ENCODE assay signal across 9 mouse cellular contexts in genomic region chr1:55210202-55210965, GRCm38 (mm10). TPM values are rescaled to one million over a fixed set of nuclear protein-coding genes. Genes with fewer than 3 reads are reported as not detected.
A peak's percentile ranks its signal among the peaks of the same experiment; 100 is the strongest.
DNase-seq lines count a peak whose midpoint lies in the region; ATAC-seq and TF ChIP-seq lines count a peak whose summit lies in the region.
"Had no signal": no experiment of that assay in that cellular context is flagged by ENCODE, and none has a peak within 500 bp of the region (broad histone marks: within the 10 kb centered on the region; RNA-seq: fewer than 3 reads in every experiment).

No protein-coding gene starts in this region.

- H3K4me3 ChIP-seq in heart, postnatal 0 days (ENCODE audit: low read depth, low read length), result peak overlapping the region; percentile 10; the same call in 1 of the 2 replicates
- no peak overlapping the region for H3K4me3 ChIP-seq in limb, embryonic 12.5 days (replicated peaks)
- H3K4me3 ChIP-seq in midbrain, embryonic 15.5 days, result no peak overlapping the region
- H3K4me3 ChIP-seq: hindbrain, embryonic 15.5 days had no signal

- H3K27me3 ChIP-seq in heart, postnatal 0 days (ENCODE audit: control insufficient read depth, insufficient read depth, low read length), result no peaks in the 10 kb centered on the region
- H3K27me3 ChIP-seq in limb, embryonic 12.5 days, result no peaks in the 10 kb centered on the region
- H3K27me3 ChIP-seq in splenic B cell, adult 2 months (ENCODE audit: control insufficient read depth, insufficient read depth, low read length, poor library complexity, severe bottlenecking), result no peaks in the 10 kb centered on the region
- no peaks in the 10 kb centered on the region for H3K27me3 ChIP-seq in midbrain, embryonic 15.5 days (replicated peaks)
- H3K27me3 ChIP-seq: hindbrain, embryonic 15.5 days had no signal

- ATAC-seq in heart, postnatal 0 days (ENCODE audit: insufficient read depth, low read depth), result no peak; the same call in 1 of the 2 replicates
- ATAC-seq in limb, embryonic 12.5 days (ENCODE audit: insufficient number of reproducible peaks, insufficient read depth, low FRiP score, low TSS enrichment, low read depth), result peak; percentile 80
- no peak for ATAC-seq in midbrain, embryonic 15.5 days (replicated peaks)

- no peaks in the 10 kb centered on the region for H3K36me3 ChIP-seq in heart, postnatal 0 days (replicated peaks; ENCODE audit: control insufficient read depth, insufficient read depth, low read length)
- H3K36me3 ChIP-seq in limb, embryonic 12.5 days, result peaks cover 32% of the 10 kb centered on the region
- no peaks in the 10 kb centered on the region; the same call in 1 of the 2 replicates for H3K36me3 ChIP-seq in splenic B cell, adult 2 months (ENCODE audit: control insufficient read depth, insufficient read depth, low read length, poor library complexity, severe bottlenecking)
- H3K36me3 ChIP-seq in midbrain, embryonic 15.5 days (replicated peaks), result no peaks in the 10 kb centered on the region
- H3K36me3 ChIP-seq: hindbrain, embryonic 15.5 days had no signal

- peaks cover 15% of the 10 kb centered on the region; the same call in 1 of the 2 replicates for H3K4me1 ChIP-seq in heart, postnatal 0 days (ENCODE audit: control insufficient read depth, insufficient read depth)
- H3K4me1 ChIP-seq in limb, embryonic 12.5 days (replicated peaks), result peaks cover 17% of the 10 kb centered on the region
- no peaks in the 10 kb centered on the region for H3K4me1 ChIP-seq in midbrain, embryonic 15.5 days
- H3K4me1 ChIP-seq: hindbrain, embryonic 15.5 days had no signal

- WGBS in heart, postnatal 0 days, result 40% methylated on average over 12 of the region's 12 CpGs
- WGBS in limb, embryonic 12.5 days, result 23% methylated on average over 12 of the region's 12 CpGs
- 50% methylated on average over 12 of the region's 12 CpGs for whole genome bisulfite sequencing in midbrain, embryonic 15.5 days

- TF ChIP-seq CTCF in heart, postnatal 0 days (IDR thresholded peaks at IDR 0.05; ENCODE audit: low read depth), result no peak

- no peak for TF ChIP-seq EP300 in heart, postnatal 0 days (IDR thresholded peaks at IDR 0.05; ENCODE audit: low read depth)

- no peaks in the 10 kb centered on the region for H3K9me3 ChIP-seq in heart, postnatal 0 days (replicated peaks; ENCODE audit: control insufficient read depth, low read length)
- no peaks in the 10 kb centered on the region for H3K9me3 ChIP-seq in limb, embryonic 12.5 days
- H3K9me3 ChIP-seq in midbrain, embryonic 15.5 days, result no peaks in the 10 kb centered on the region
- H3K9me3 ChIP-seq: hindbrain, embryonic 15.5 days had no signal

- DNase-seq in heart, postnatal 0 days (ENCODE audit: low spot score), result no peak
- no peak for DNase-seq in heart, postnatal 25 days (ENCODE audit: low spot score)
- peak; percentile 70 for DNase-seq in ZHBTc4 (ENCODE audit: low read depth, low spot score)
- peak; percentile 84 for DNase-seq in splenic B cell, adult 2 months (ENCODE audit: low read depth, low spot score)
- DNase-seq in frontal cortex, postnatal 25 days (ENCODE audit: low spot score in 2 of 2), result no peak
- DNase-seq in testis, postnatal 10 days (ENCODE audit: low spot score), result no peak

- H3K27ac ChIP-seq in heart, postnatal 0 days (ENCODE audit: low read depth), result peak overlapping the region; percentile 23; the same call in 1 of the 2 replicates
- H3K27ac ChIP-seq in limb, embryonic 12.5 days, result peak overlapping the region; percentile 71; the same call in 1 of the 2 replicates
- no peak overlapping the region for H3K27ac ChIP-seq in midbrain, embryonic 15.5 days
- H3K27ac ChIP-seq: hindbrain, embryonic 15.5 days had no signal

- peak overlapping the region; percentile 36 for H3K4me2 ChIP-seq in heart, postnatal 0 days (ENCODE audit: low read depth, low read length)
- H3K4me2 ChIP-seq in limb, embryonic 12.5 days, result peak overlapping the region; percentile 4; the same call in 1 of the 2 replicates
- H3K4me2 ChIP-seq in midbrain, embryonic 15.5 days, result no peak overlapping the region
- H3K4me2 ChIP-seq: hindbrain, embryonic 15.5 days had no signal

- H3K9ac ChIP-seq in heart, postnatal 0 days (replicated peaks; ENCODE audit: low read depth, low read length), result no peak overlapping the region
- H3K9ac ChIP-seq in limb, embryonic 12.5 days (replicated peaks), result no peak overlapping the region
- H3K9ac ChIP-seq in midbrain, embryonic 15.5 days, result no peak overlapping the region
- H3K9ac ChIP-seq: hindbrain, embryonic 15.5 days had no signal

- intact Hi-C loops in heart, postnatal 25 days (cut with DNase I), result no loop called here

RNA-seq across cellular contexts. Expression of gene Rftn2, which starts 16.2 kb away (rescaled TPM):
- 3.6 and 6.1 TPM in 2 replicates for total RNA-seq in heart, postnatal 0 days (2014; rRNA removed; ENCODE audit: low replicate concordance)
- polyA plus RNA-seq in heart, postnatal 0 days (2015; fragmentation: Nextera tagmentation; extraction: Ambion mirVana), result 7.2 TPM in 2 replicates
- 10 to 100 TPM; 14.2 to 14.4 TPM for total RNA-seq in heart, postnatal 25 days (2021)
- 35.2 and 38.2 TPM in 2 replicates for polyA plus RNA-seq in limb, embryonic 12.5 days (2016; fragmentation: Nextera tagmentation; extraction: Ambion mirVana)
- 6.9 and 9.2 TPM in 2 replicates for polyA plus RNA-seq in midbrain, embryonic 15.5 days (2015; fragmentation: Nextera tagmentation; extraction: Ambion mirVana)

RNA-seq across cellular contexts. Expression of gene Mars2, which starts 26.6 kb away (rescaled TPM):
- 5.1 and 5.7 TPM in 2 replicates for total RNA-seq in heart, postnatal 0 days (2014; rRNA removed; ENCODE audit: low replicate concordance)
- polyA plus RNA-seq in heart, postnatal 0 days (2015; fragmentation: Nextera tagmentation; extraction: Ambion mirVana), result 2.4 and 2.9 TPM in 2 replicates
- total RNA-seq in heart, postnatal 25 days (2021), result 1 to 10 TPM; 5.3 to 5.4 TPM
- polyA plus RNA-seq in limb, embryonic 12.5 days (2016; fragmentation: Nextera tagmentation; extraction: Ambion mirVana), result 2.8 and 3.2 TPM in 2 replicates
- 3.4 and 4.0 TPM in 2 replicates for polyA plus RNA-seq in midbrain, embryonic 15.5 days (2015; fragmentation: Nextera tagmentation; extraction: Ambion mirVana)

Comparison
In these comparisons a context has a peak if more than half of its experiments do, and no peak if none do; other contexts are left out.
1. DNase-seq: peak in ZHBTc4 (single experiment) and splenic B cell, adult 2 months (single experiment); none in heart, postnatal 0 days (single experiment), heart, postnatal 25 days (single experiment), frontal cortex, postnatal 25 days (0 of 2) and testis, postnatal 10 days (single experiment).